Mouse (Mus musculus): ENCODE measurements at regions not wholly inside any gene's neighbourhood (a gene's known extent, or its start where the extent isn't known, plus 50 kb on each side); places are given as distances from the start of the nearest gene placed in this dataset.
A peak's percentile ranks its signal among the peaks of the same experiment; 100 is the strongest.

GRCm38 (mm10) chr9:68072624-68073023 is 232.4 kb downstream of the Vps13c start:
- no peak for DNase-seq (ENCODE audit: low spot score)

GRCm38 (mm10) chr9:68077329-68077728 is 237.1 kb downstream of the Vps13c start:
- DNase-seq (ENCODE audit: low spot score), result no peak

- DNase-seq (ENCODE audit: low spot score), result no peak
Measured at GRCm38 (mm10) chr9:68083341-68083740, 243.1 kb downstream of the Vps13c start.

- no peak for DNase-seq (ENCODE audit: low spot score)
Measured at GRCm38 (mm10) chr9:68084966-68085365, 244.8 kb downstream of the Vps13c start.

- DNase-seq (ENCODE audit: low spot score), result peak; percentile 7
Measured at GRCm38 (mm10) chr9:68094561-68094960, 254.4 kb downstream of the Vps13c start.

GRCm38 (mm10) chr9:68109841-68110240 is 269.6 kb downstream of the Vps13c start:
- no peak for DNase-seq (ENCODE audit: low spot score)

- no peak for DNase-seq (ENCODE audit: low spot score)
Measured at GRCm38 (mm10) chr9:68115151-68115690, 275.0 kb downstream of the Vps13c start.

GRCm38 (mm10) chr9:68116221-68116741 is 276.1 kb downstream of the Vps13c start:
- no peak for DNase-seq (ENCODE audit: low spot score)

GRCm38 (mm10) chr9:68118266-68118665 is 278.1 kb downstream of the Vps13c start:
- no peak for DNase-seq (ENCODE audit: low spot score)

- DNase-seq (ENCODE audit: low spot score), result no peak
Measured at GRCm38 (mm10) chr9:68122266-68122665, 282.1 kb downstream of the Vps13c start.

GRCm38 (mm10) chr9:68131263-68131662 is 291.1 kb downstream of the Vps13c start:
- no peak for DNase-seq (ENCODE audit: low spot score)

GRCm38 (mm10) chr9:68135446-68136050 is 295.4 kb downstream of the Vps13c start:
- no peak for DNase-seq (ENCODE audit: low spot score)

GRCm38 (mm10) chr9:68162813-68163570 is 322.8 kb downstream of the Vps13c start:
- DNase-seq (ENCODE audit: low spot score), result no peak

- no peak for DNase-seq (ENCODE audit: low spot score)
Measured at GRCm38 (mm10) chr9:68166556-68166955, 326.4 kb downstream of the Vps13c start.

GRCm38 (mm10) chr9:68188921-68189320 is 348.7 kb downstream of the Vps13c start:
- no peak for DNase-seq (ENCODE audit: low spot score)

GRCm38 (mm10) chr9:68199831-68200230 is 359.6 kb downstream of the Vps13c start:
- no peak for DNase-seq (ENCODE audit: low spot score)

GRCm38 (mm10) chr9:68201031-68201430 is 360.8 kb downstream of the Vps13c start:
- DNase-seq (ENCODE audit: low spot score), result no peak

- DNase-seq (ENCODE audit: low spot score), result no peak
Measured at GRCm38 (mm10) chr9:68225694-68226093, 385.5 kb downstream of the Vps13c start.

- no peak for DNase-seq (ENCODE audit: low spot score)
Measured at GRCm38 (mm10) chr9:68231131-68231530, 390.9 kb downstream of the Vps13c start.

- DNase-seq (ENCODE audit: low spot score), result no peak
Measured at GRCm38 (mm10) chr9:68234979-68235649, 394.9 kb downstream of the Vps13c start.

- no peak for DNase-seq (ENCODE audit: low spot score)
Measured at GRCm38 (mm10) chr9:68239121-68239520, 398.9 kb downstream of the Vps13c start.

GRCm38 (mm10) chr9:68239551-68239950 is 399.4 kb downstream of the Vps13c start:
- no peak for DNase-seq (ENCODE audit: low spot score)

GRCm38 (mm10) chr9:68250011-68250410 is 403.6 kb upstream of the Rora start:
- DNase-seq (ENCODE audit: low spot score), result no peak
